Mouse (Mus musculus) hindbrain, embryonic 12.5 days (tissue): ENCODE measurements around the gene Gkn1. TPM values are rescaled to one million over a fixed set of nuclear protein-coding genes. Genes with fewer than 3 reads are reported as not detected.
A peak's percentile ranks its signal among the peaks of the same experiment; 100 is the strongest.

Source experiments
- ATAC-seq: fragments of 200-750 bp; cut with Nextera tagmentation; 2 replicates; pipeline ENCODE4 v1.8.0; 2017; ENCODE audit warnings: moderate TSS enrichment; ENCODE audit not compliant: low FRiP score
- H3K27ac ChIP-seq: fragments of 300-500 bp; sonication (generic); 2 replicates; pipeline ENCODE4 v1.5.1; 2016; ENCODE audit warnings: mild to moderate bottlenecking
- H3K27me3 ChIP-seq: fragments of 300-500 bp; sonication (generic); 2 replicates; pipeline ENCODE4 v1.6.1; 2016; ENCODE audit warnings: mild to moderate bottlenecking
- H3K36me3 ChIP-seq: fragments of 300-500 bp; sonication (generic); 2 replicates; pipeline ENCODE4 v1.6.1; 2016; ENCODE audit warnings: mild to moderate bottlenecking
- H3K4me1 ChIP-seq: fragments of 300-500 bp; sonication (generic); 2 replicates; pipeline ENCODE4 v1.6.1; 2016
- H3K4me2 ChIP-seq: fragments of 300-500 bp; sonication (generic); replicated peaks from 2 replicates; pipeline ENCODE4 v1.6.1; 2016; ENCODE audit warnings: mild to moderate bottlenecking
- H3K4me3 ChIP-seq: fragments of 300-500 bp; sonication (generic); 2 replicates; pipeline ENCODE4 v1.5.1; 2016; ENCODE audit warnings: mild to moderate bottlenecking
- H3K9ac ChIP-seq: fragments of 300-500 bp; sonication (generic); 2 replicates; pipeline ENCODE4 v1.6.1; 2016; ENCODE audit warnings: mild to moderate bottlenecking, moderate library complexity
- H3K9me3 ChIP-seq: fragments of 300-500 bp; sonication (generic); replicated peaks from 2 replicates; pipeline ENCODE4 v1.6.1; 2016; ENCODE audit warnings: mild to moderate bottlenecking
- WGBS: fragments of 180-500 bp; shearing (Covaris S2); methylation state at CpG from one replicate; pipeline ENCODE4 v1.1.7; 2016; 5-methylcytosine and 5-hydroxymethylcytosine counted together
- polyA plus RNA-seq: library from polyadenylated mRNA; unstranded; fragments of >200 nt; fragmentation: Nextera tagmentation; extraction: Ambion mirVana; gene quantifications from 2 replicates; pipeline ENCODE4 v1.2.1, GENCODE M21; 2016

Gene Gkn1
- polyA plus RNA-seq: not detected in 2 replicates

DNA sequence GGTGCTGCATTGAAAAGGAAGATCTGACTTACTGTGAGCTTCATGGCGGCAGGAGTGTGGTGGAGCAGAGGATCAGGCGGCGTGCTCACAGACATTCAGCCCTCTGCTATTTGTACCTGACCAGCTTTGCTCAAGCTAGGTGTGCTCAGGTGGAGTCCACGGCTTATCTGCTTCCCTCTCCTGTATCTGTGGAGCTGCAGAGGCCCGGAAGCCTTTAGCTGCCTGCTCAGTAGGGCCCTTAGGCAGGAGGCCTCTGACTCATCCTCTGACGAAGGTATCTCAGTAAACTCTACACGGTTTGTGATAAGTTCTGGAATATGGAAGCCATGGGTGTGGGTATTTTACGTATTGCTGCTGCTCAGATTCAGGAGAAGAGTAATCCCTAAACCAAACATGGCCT, at the start of gene Gkn1:
Gene Gkn1, minus strand, starts transcription at position 114 of the 400 bp plus-strand sequence.
- WGBS: 90% methylated on average over 8 of the region's 8 CpGs
- H3K4me2 ChIP-seq: no peak within 1 kb of the TSS
- no peaks in the 10 kb centered on the region for H3K36me3 ChIP-seq
- no peaks in the 10 kb centered on the region for H3K9me3 ChIP-seq
- no peak within 1 kb of the TSS for H3K4me3 ChIP-seq
- ATAC-seq: no peak
- no peaks in the 10 kb centered on the region for H3K27me3 ChIP-seq
- H3K27ac ChIP-seq: no peak within 1 kb of the TSS
- no peaks in the 10 kb centered on the region for H3K4me1 ChIP-seq
- no peak within 1 kb of the TSS for H3K9ac ChIP-seq

DNA sequence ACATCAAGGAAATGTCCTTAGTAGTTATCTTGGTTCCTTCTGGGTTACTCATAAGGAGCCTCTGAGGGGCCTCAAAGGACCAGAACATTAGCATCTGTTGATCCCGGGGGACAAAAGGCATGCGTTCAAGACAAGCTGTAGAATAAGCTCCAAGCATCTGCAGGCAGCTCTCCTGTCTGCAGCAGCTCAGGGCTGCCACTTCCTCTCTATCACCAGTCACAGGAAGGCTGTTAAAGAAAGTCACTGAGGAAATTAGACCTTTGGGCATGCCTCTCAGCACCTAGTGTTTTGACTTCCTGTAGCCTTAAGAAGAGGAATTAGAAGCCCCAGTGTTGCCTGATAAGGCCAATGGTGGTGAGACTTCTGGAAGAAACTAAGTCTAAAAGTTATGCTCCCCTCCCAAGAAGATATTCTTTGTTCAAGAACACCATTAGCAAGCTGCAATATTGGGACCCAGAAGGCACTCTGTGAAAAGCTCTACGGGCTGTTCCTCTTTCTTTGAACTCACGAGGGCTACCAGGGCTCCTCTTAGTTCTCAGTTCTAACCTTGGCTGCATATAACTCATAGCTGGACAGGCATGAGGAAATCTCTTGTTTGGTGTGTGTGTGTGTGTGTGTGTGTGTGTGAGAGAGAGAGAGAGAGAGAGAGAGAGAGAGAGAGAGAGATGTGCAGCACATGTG, 49.3 kb upstream of the Gkn1 start:
- no peak overlapping the region for H3K27ac ChIP-seq
- no peaks in the 10 kb centered on the region for H3K9me3 ChIP-seq
- no peak overlapping the region for H3K4me2 ChIP-seq
- 0 out of 2 replicates have a peak, but pooled peaks cover 4% of the 10 kb centered on the region for H3K4me1 ChIP-seq
- no peaks in the 10 kb centered on the region for H3K36me3 ChIP-seq
- no peak for ATAC-seq
- no peak overlapping the region for H3K9ac ChIP-seq
- no peaks in the 10 kb centered on the region for H3K27me3 ChIP-seq
- H3K4me3 ChIP-seq: no peak overlapping the region
- 64% methylated on average over 4 of the region's 4 CpGs for WGBS

DNA sequence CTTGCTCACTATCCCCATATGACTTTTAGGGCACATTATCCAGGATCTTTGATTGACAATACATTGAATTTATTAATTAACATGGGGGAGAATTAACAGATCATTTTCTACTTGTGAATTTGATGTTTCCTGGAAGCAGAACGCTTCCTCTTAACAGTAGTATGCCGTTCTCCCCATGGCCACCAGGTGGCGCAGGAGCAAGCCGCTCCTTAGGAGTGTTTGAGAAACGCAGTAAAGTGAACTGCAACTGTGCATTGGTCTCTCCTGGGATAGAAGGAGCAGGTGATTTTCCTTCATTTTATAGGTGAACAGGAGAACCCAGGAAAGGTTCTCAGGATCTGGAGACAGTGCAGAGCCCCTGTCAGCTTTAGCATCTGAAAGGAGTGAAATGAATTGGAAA, 48.4 kb upstream of the Gkn1 start:
- H3K4me2 ChIP-seq: no peak overlapping the region
- H3K9ac ChIP-seq: no peak overlapping the region
- no peaks in the 10 kb centered on the region for H3K36me3 ChIP-seq
- H3K27ac ChIP-seq: no peak overlapping the region
- ATAC-seq: no peak
- H3K4me3 ChIP-seq: no peak overlapping the region
- H3K27me3 ChIP-seq: no peaks in the 10 kb centered on the region
- 0 out of 2 replicates have a peak, but pooled peaks cover 4% of the 10 kb centered on the region for H3K4me1 ChIP-seq
- 3% methylated on average over 5 of the region's 5 CpGs for WGBS
- H3K9me3 ChIP-seq: no peaks in the 10 kb centered on the region

DNA sequence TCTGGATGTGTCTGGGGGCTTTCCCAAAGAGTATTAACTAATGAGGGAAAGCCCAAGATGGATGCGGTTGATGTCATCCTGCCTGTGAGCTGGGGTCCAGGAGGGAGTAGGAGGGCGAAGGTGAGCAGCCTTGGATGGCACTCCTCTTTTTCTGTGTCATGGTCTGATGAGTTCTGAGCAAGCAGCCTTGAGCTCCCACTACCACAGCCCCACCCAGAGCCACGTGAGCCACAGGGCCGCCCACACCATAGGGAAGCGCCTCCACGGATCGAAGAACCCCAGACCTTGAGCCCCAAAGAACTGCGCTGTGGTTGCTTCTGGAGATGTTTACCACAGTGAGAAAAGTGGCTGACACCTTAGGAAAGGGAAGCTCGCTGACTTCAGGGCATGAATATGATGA, 44.0 kb upstream of the Gkn1 start:
- no peak for ATAC-seq
- Histone ChIP-seq H3K4me2 (no peak overlapping the region), H3K4me3 (no peak overlapping the region), H3K9me3 (no peaks in the 10 kb centered on the region), H3K27ac (no peak overlapping the region), H3K36me3 (no peaks in the 10 kb centered on the region), H3K4me1 (0 out of 2 replicates have a peak, but pooled peaks cover 4% of the 10 kb centered on the region), H3K27me3 (no peaks in the 10 kb centered on the region), H3K9ac (no peak overlapping the region)
- WGBS: 91% methylated on average over 9 of the region's 9 CpGs

DNA sequence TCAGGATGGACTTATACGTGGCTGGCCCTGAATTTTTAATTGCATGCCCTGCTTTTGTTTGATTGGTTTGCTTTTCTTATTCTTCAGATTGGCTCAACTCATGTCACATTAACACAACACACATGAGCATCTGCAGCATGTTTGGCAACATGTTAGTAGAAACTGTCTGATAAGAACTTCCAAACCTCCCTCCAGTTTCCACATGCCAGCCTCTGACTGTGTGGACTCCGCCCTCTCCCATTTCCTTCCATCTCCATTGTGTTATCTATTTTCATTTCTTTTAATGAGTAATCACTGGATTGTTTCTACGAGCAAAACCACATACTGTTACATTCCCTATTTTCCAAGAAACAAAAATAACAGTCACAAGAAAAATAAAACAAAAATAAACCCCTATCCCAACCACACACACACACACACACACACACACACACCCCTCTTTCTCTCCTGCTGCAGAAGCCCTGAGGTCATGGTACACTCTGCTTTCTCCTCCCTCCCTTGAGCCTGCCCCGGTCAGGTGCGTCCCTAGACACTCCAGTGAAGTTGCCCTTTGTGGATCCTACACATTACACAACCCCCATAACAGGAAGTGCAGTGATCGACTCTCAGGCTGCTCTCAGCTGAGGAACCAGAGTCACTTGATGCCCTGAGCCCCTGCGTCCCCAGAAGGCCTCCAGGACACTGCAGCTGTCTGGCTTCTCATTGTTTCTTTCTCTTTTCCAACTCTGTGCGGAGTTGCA, 42.9 kb upstream of the Gkn1 start:
- Histone ChIP-seq H3K9me3 (no peaks in the 10 kb centered on the region), H3K27ac (no peak overlapping the region), H3K4me1 (peaks cover 6% of the 10 kb centered on the region), H3K4me3 (no peak overlapping the region), H3K4me2 (no peak overlapping the region), H3K36me3 (no peaks in the 10 kb centered on the region), H3K27me3 (no peaks in the 10 kb centered on the region), H3K9ac (no peak overlapping the region)
- no peak for ATAC-seq
- 68% methylated on average over 8 of the region's 8 CpGs for whole genome bisulfite sequencing

DNA sequence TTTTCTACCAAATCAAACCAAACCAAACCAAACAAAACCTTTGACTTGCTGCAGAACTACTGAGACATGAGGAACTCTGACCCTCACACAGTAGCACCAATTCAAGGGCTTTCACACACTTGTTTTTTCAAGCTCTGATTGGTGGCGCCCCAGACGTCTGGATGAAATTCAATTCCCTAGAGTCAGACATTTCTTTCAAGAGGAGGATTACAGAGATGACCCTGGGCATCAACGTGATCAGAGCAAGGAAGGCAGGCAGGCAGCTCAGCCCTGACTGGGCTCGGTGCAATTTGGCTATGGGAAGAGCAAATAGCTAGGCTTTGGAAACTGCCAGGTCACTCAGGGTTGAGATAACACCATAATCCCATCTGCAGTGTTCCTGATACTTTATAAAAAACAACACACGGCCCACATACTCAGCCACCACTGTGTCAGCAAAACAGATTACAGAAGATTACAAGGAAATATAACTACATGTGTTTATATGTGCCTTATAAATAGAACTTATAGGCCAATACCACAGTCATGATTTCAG, 38.8 kb upstream of the Gkn1 start:
- WGBS: 39% methylated on average over 5 of the region's 5 CpGs
- H3K9me3 ChIP-seq: no peaks in the 10 kb centered on the region
- H3K36me3 ChIP-seq: no peaks in the 10 kb centered on the region
- H3K4me3 ChIP-seq: no peak overlapping the region
- H3K9ac ChIP-seq: no peak overlapping the region
- no peak overlapping the region for H3K4me2 ChIP-seq
- no peak for ATAC-seq
- H3K27me3 ChIP-seq: no peaks in the 10 kb centered on the region
- H3K4me1 ChIP-seq: peaks cover 9% of the 10 kb centered on the region
- no peak overlapping the region for H3K27ac ChIP-seq

DNA sequence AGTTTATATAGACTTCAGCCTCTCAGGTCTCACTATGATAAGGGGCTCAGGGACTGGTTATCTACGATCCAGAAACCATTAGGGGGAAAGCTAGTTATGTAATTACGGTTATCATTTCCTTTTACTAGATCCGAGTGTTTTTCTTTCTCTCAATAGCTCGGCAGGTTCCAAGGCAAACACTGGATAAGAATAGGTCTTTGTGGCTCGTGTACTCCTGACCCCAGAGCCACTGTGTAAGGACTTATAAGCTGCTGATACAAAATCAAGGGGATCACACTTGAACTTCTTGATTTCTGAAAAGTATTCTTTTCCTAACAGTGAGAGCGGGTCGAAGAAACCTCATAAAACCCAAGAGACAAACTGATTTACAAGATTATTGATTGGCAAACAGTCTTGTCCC, 38.1 kb upstream of the Gkn1 start, which contains the start of gene Gkn3:
Gene Gkn3, minus strand, starts transcription at position 59 of the 400 bp plus-strand sequence.
- Histone ChIP-seq H3K4me2 (no peak within 1 kb of the TSS), H3K36me3 (no peaks in the 10 kb centered on the region), H3K27me3 (no peaks in the 10 kb centered on the region), H3K4me3 (no peak within 1 kb of the TSS), H3K4me1 (peaks cover 9% of the 10 kb centered on the region), H3K9me3 (no peaks in the 10 kb centered on the region), H3K9ac (no peak within 1 kb of the TSS), H3K27ac (no peak within 1 kb of the TSS)
- ATAC-seq: no peak
- 64% methylated on average over 7 of the region's 7 CpGs for WGBS

DNA sequence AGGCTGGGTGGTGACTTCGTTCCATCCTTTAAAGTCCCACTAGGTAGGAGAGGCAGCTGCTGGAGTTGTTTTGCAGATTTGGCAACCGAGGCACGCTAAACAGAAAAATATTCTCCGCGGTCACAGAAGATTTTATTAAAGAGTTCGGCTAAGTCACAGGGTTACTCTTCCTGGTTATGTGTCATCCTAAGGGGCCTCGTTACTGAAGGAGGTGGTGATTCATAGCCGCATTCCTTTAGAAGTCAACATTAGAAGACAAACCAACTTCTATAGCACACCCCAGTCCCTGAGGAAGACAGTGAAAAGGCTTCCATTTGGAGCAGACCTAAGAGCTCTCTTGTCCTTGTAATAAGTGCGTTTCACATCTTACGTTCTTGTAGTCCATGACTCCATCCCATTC, 35.9 kb upstream of the Gkn1 start:
- H3K4me1 ChIP-seq: peaks cover 9% of the 10 kb centered on the region

DNA sequence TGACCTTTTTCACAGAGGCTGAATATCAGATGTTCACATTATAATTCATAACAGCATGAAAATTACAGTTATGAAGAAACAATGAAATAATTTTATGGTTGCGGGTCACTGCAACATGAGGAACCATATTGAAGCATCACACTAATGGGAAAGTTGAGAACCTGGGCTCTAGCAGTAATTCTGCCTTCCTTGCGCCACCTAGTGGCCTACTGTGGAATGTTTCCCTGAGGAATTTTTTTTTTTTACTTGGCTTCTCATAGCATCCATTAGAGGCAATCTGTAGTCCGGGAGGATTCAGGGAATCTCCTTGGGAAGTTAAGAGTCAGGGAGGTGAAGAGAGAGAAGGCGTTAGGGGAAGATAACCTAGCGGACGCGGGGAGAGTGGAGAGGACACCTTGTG, 35.5 kb upstream of the Gkn1 start:
- Histone ChIP-seq H3K4me2 (no peak overlapping the region), H3K27me3 (0 out of 2 replicates have a peak, but pooled peaks cover 5% of the 10 kb centered on the region), H3K4me3 (no peak overlapping the region), H3K9me3 (no peaks in the 10 kb centered on the region), H3K4me1 (peaks cover 9% of the 10 kb centered on the region), H3K9ac (no peak overlapping the region), H3K27ac (no peak overlapping the region), H3K36me3 (no peaks in the 10 kb centered on the region)
- 15% methylated on average over 7 of the region's 7 CpGs for WGBS
- no peak for ATAC-seq

More for the DNA sequence above, 35.9 kb upstream of the Gkn1 start:
- Histone ChIP-seq H3K9ac (no peak overlapping the region), H3K4me3 (no peak overlapping the region), H3K36me3 (no peaks in the 10 kb centered on the region), H3K27ac (no peak overlapping the region), H3K9me3 (no peaks in the 10 kb centered on the region), H3K27me3 (0 out of 2 replicates have a peak, but pooled peaks cover 5% of the 10 kb centered on the region), H3K4me2 (no peak overlapping the region)
- no peak for ATAC-seq
- WGBS: 88% methylated on average over 10 of the region's 10 CpGs

DNA sequence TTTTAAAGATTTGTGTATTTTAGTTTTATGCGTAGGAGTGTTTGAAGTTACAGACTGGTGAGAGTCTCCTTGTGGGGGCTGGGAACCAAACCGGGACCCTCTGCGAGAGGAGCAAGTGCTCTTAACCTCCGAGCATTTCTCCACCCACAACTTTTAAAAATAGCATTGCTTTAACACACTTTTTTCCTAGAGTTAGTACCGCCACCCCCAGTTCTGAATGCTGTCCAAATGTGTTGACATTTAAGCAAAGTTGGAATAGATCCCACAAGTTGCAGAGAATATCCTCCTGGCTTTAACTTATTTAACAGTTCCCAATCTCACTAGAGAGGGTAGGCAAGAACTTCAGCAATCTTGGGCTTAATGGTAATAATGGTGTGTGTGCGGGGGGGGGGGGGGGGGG, 34.0 kb upstream of the Gkn1 start:
- no peak for ATAC-seq
- Histone ChIP-seq H3K9ac (no peak overlapping the region), H3K36me3 (no peaks in the 10 kb centered on the region), H3K4me1 (peaks cover 9% of the 10 kb centered on the region), H3K4me3 (no peak overlapping the region), H3K27me3 (0 out of 2 replicates have a peak, but pooled peaks cover 5% of the 10 kb centered on the region), H3K4me2 (no peak overlapping the region), H3K9me3 (no peaks in the 10 kb centered on the region), H3K27ac (no peak overlapping the region)
- 63% methylated on average over 5 of the region's 6 CpGs for WGBS

DNA sequence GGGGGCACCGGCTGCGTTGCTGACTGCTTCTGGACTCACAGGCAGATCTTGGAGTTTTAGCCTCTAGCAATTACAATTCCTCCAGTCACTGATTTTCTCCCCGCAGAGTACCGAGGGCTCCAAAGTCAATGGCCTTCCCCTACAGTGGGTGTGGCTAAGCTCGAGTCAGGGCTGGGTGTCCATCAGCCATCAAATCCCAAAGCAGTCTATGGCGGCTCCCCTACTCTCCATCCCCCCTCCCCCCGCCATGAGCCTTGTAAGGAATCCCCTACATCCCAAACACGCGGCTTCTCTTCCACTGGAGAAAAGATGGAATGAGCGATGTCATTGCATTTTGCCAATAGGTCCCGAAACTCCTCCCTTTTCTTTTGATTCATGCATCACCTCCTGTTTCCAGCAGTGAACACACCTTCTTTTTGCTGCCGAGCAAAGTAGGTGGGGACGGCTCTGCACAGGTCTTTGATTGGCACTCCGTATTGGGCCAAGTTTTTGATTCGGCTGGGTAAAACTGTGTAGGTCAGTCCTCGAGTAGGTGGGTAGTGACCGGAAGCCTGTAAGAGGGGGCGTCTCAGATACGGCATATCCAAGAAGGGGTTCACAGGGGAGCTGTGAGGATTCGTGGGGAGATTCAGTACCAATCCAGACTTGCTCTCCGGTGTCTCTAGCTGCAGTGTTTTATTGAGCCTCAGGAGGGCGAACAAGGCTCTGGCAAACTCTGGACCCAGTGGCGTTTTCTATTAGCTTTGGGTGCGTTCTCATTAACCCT, 33.4 kb upstream of the Gkn1 start:
- H3K9ac ChIP-seq: no peak overlapping the region

DNA sequence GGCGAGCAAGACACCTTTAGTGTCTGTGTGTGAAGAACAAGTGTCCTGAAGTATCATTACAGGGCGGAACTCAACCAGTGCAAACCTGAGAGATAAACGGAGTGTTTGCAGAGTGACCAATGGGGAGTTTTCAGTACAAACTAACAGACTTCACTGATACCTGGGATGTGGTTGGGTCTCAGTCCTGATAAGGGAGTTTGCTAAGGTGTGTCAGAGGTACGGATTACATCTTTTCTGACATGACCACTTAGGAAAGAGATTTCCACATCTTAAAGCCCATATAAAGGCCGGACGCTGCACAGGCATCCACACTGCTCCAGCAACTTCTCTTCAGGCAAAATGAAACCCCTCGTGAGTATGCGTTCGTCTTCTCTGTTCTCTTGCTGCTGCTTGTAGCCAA, 22.3 kb upstream of the Gkn1 start, which contains the start of gene Gkn2:
Gene Gkn2, plus strand, starts transcription at position 301 of the 400 bp plus-strand sequence.
- ATAC-seq: no peak
- Histone ChIP-seq H3K9ac (no peak within 1 kb of the TSS), H3K4me2 (no peak within 1 kb of the TSS), H3K9me3 (no peaks in the 10 kb centered on the region), H3K4me1 (no peaks in the 10 kb centered on the region), H3K27me3 (no peaks in the 10 kb centered on the region), H3K4me3 (no peak within 1 kb of the TSS), H3K36me3 (no peaks in the 10 kb centered on the region), H3K27ac (no peak within 1 kb of the TSS)
- WGBS: 93% methylated on average over 9 of the region's 9 CpGs

More for the DNA sequence above, 33.4 kb upstream of the Gkn1 start:
- Histone ChIP-seq H3K9me3 (no peaks in the 10 kb centered on the region), H3K4me2 (peak overlapping the region; percentile 54), H3K4me3 (peak overlapping the region; percentile 25), H3K4me1 (peaks cover 4% of the 10 kb centered on the region; the same call in 1 of the 2 replicates), H3K27ac (no peak overlapping the region), H3K27me3 (0 out of 2 replicates have a peak, but pooled peaks cover 5% of the 10 kb centered on the region), H3K36me3 (no peaks in the 10 kb centered on the region)
- ATAC-seq: 0 out of 2 replicates have a peak, but pooled peaks have one; percentile 32
- WGBS: 9% methylated on average over 24 of the region's 24 CpGs
